Mouse (Mus musculus): ENCODE data around the gene Cfap298. TPM values are rescaled to one million over a fixed set of nuclear protein-coding genes. Genes with fewer than 3 reads are reported as not detected.

Cfap298 gene
- 48.1 and 54.4 TPM in 2 replicates for polyA plus RNA-seq (2015; fragmentation: Nextera tagmentation; extraction: Ambion mirVana)

GRCm38 (mm10) chr16:90934687-90935328 is at the start of gene Cfap298:
Cfap298 (minus strand) TSS chr16:90935114.

Small RNA genes within 50 kb of the gene (microRNA-seq; reads per million reads assigned to microRNA genes)
- not detected for gene Gm22933

Other genes with a start within 250 kb of the Cfap298 start
- 20.6 and 21.3 TPM in 2 replicates for gene Mis18a, start 207.7 kb downstream of the Cfap298 start, polyA plus RNA-seq (2015; fragmentation: Nextera tagmentation; extraction: Ambion mirVana)
- 0.18 and 0.39 TPM in 2 replicates for gene Mrap, start 196.9 kb downstream of the Cfap298 start, polyA plus RNA-seq (2015; fragmentation: Nextera tagmentation; extraction: Ambion mirVana)
- 4.6 and 5.5 TPM in 2 replicates for gene Urb1, start 124.7 kb downstream of the Cfap298 start, polyA plus RNA-seq (2015; fragmentation: Nextera tagmentation; extraction: Ambion mirVana)
- gene Eva1c, start 108.4 kb downstream of the Cfap298 start, polyA plus RNA-seq (2015; fragmentation: Nextera tagmentation; extraction: Ambion mirVana) = 2.9 and 3.5 TPM in 2 replicates
- 42.2 and 45.9 TPM in 2 replicates for gene Synj1, start 76.2 kb upstream of the Cfap298 start, polyA plus RNA-seq (2015; fragmentation: Nextera tagmentation; extraction: Ambion mirVana)
- 29.5 and 35.3 TPM in 2 replicates for gene Paxbp1, start 109.4 kb upstream of the Cfap298 start, polyA plus RNA-seq (2015; fragmentation: Nextera tagmentation; extraction: Ambion mirVana)
- 0.95 and 2.3 TPM in 2 replicates for gene 4932438H23Rik, start 160.0 kb upstream of the Cfap298 start, polyA plus RNA-seq (2015; fragmentation: Nextera tagmentation; extraction: Ambion mirVana)

Data from neural tube, postnatal 0 days (tissue).